Mouse (Mus musculus): ENCODE measurements at regions not wholly inside any gene's neighbourhood (a gene's known extent, or its start where the extent isn't known, plus 50 kb on each side); places are given as distances from the start of the nearest gene placed in this dataset.

DNA sequence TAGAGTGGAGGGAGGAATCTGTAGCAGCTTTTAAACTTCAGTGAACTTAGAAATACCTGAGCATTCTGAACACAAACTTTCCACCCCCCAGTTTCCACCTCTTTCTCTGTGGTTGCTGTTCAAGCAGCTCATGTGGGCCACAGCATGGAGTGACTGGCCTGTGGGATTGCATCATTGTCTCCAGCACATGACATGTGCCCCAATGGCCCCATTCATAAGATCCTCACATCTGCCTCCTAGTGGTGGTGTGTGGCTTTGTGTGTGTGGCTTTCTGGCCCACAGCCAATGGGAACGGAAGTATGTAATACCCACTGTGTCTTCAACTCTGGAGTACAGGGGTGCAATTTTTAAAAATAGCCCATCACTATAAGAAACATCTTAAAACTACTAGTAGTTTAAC, 223.0 kb downstream of the Nkx6-1 start:
- Histone ChIP-seq H3K27me3 (replicated peaks; ENCODE audit: control insufficient read depth, insufficient read depth, low read length) (no peaks in the 10 kb centered on the region), H3K4me2 (replicated peaks; ENCODE audit: low read depth) (no peak overlapping the region), H3K4me1 (replicated peaks; ENCODE audit: control insufficient read depth, insufficient read depth, low read length) (no peaks in the 10 kb centered on the region), H3K27ac (ENCODE audit: low read depth, low read length) (no peak overlapping the region), H3K9ac (ENCODE audit: low read depth, low read length) (no peak overlapping the region), H3K36me3 (ENCODE audit: control insufficient read depth, insufficient read depth) (no peaks in the 10 kb centered on the region), H3K9me3 (ENCODE audit: control insufficient read depth) (no peaks in the 10 kb centered on the region), H3K4me3 (ENCODE audit: low read depth, low read length) (no peak overlapping the region)
- peak; percentile 77 for TF ChIP-seq CTCF (IDR thresholded peaks at IDR 0.05; ENCODE audit: low read depth)
- WGBS, result 72% methylated on average over 1 of the region's 1 CpGs
- peak; percentile 71; the same call in 1 of the 2 replicates for ATAC-seq

DNA sequence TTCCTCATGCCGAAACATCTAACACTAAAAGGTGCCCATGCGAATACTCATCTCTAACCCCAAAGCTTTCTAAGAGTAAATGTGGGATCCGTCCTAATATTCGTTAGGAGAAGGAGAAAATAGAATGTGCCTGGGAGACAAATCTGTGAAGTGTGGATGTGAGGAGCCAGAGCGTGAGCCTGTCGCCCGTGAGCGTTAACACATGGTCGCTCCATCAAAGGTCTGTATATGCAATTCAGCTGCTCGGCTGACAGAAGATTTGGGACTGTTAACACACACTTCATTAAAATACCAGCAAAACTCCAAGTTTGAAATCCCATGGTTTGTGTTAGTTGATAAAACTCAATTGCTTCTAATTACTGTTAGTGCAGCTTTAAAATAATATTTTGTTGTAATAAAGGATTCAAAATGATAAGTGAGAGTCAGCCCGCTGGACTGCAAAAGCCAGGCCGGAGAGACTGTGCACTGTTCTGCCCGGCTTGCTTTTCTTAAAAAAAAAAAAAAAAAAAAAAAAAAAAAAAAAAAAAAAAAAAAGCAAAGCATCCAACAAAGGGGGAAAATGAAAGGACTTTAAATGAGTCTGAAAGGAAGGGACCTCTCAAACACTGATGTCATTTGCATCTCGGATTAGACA, 227.0 kb downstream of the Nkx6-1 start:
- H3K27me3 ChIP-seq (replicated peaks; ENCODE audit: control insufficient read depth, insufficient read depth, low read length), result no peaks in the 10 kb centered on the region
- no peak overlapping the region for H3K4me3 ChIP-seq (ENCODE audit: low read depth, low read length)
- ATAC-seq, result no peak
- WGBS, result 70% methylated on average over 14 of the region's 14 CpGs
- no peaks in the 10 kb centered on the region for H3K36me3 ChIP-seq (ENCODE audit: control insufficient read depth, insufficient read depth)
- H3K27ac ChIP-seq (ENCODE audit: low read depth, low read length), result no peak overlapping the region
- no peaks in the 10 kb centered on the region for H3K4me1 ChIP-seq (replicated peaks; ENCODE audit: control insufficient read depth, insufficient read depth, low read length)
- H3K4me2 ChIP-seq (replicated peaks; ENCODE audit: low read depth), result no peak overlapping the region
- no peaks in the 10 kb centered on the region for H3K9me3 ChIP-seq (ENCODE audit: control insufficient read depth)
- TF ChIP-seq CTCF (IDR thresholded peaks at IDR 0.05; ENCODE audit: low read depth), result no peak
- no peak overlapping the region for H3K9ac ChIP-seq (ENCODE audit: low read depth, low read length)

DNA sequence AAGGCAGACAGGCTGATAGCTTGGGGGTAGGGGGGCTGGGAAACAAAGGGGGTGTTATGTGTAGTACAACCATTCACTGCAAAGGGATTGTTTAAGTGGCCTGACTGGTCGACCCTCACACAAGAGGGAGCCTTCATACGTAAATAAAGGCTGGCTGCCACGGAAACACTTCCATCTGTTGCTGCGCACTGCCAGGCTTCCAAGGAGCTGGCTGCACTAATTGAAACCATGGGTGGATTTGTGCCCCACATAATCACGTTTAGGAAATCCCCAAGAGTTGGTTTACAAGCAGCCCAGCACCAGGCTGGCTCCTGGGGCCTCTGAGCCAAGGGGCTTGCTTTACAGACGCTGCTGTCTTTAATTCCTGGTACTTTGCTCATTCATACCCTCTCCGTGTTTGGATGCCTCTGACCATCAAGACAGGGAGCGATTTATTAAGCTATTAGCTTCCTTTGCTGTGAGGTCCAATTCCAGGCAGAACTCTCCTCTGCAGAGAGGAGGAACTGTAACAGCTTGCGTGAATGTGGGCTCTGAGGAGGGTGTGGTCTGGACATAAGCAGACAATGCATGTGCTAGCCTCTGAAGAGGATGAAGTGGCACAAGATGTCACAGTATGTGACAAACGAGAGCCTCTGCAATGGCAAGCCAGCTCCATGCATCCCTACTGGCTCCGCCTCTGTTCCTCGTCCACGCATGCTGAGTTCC, 238.6 kb downstream of the Nkx6-1 start:
- no peak for TF ChIP-seq CTCF (IDR thresholded peaks at IDR 0.05; ENCODE audit: low read depth)
- H3K9ac ChIP-seq (ENCODE audit: low read depth, low read length), result no peak overlapping the region
- H3K4me1 ChIP-seq (replicated peaks; ENCODE audit: control insufficient read depth, insufficient read depth, low read length), result no peaks in the 10 kb centered on the region
- no peak overlapping the region for H3K4me3 ChIP-seq (ENCODE audit: low read depth, low read length)
- H3K9me3 ChIP-seq (ENCODE audit: control insufficient read depth), result no peaks in the 10 kb centered on the region
- no peak overlapping the region for H3K27ac ChIP-seq (ENCODE audit: low read depth, low read length)
- no peak overlapping the region for H3K4me2 ChIP-seq (replicated peaks; ENCODE audit: low read depth)
- H3K36me3 ChIP-seq (ENCODE audit: control insufficient read depth, insufficient read depth), result no peaks in the 10 kb centered on the region
- WGBS, result 39% methylated on average over 13 of the region's 13 CpGs
- ATAC-seq, result no peak
- 0 out of 2 replicates have a peak, but pooled peaks cover 3% of the 10 kb centered on the region for H3K27me3 ChIP-seq (replicated peaks; ENCODE audit: control insufficient read depth, insufficient read depth, low read length)

DNA sequence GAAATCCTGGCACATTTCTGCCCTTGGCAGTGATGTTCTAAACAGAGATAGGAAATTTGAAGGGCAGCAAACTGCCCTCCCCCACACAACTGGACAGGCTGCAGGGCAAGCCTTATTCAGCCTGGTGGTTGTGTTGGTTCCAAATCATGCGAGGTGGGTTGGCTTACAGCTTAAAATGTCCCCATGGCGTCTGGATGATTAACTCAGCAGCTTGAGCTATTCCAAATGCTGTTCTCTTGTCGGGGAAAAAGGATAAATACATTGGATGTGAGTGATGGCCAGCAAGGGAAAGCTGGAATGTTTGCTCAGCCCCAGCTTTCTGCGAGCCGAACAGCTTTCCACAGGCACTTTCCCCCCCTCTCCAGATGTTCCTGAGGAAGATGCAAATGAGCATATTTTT, 280.5 kb downstream of the Nkx6-1 start:
- ATAC-seq, result no peak
- no peak overlapping the region for H3K4me2 ChIP-seq (replicated peaks; ENCODE audit: low read depth)
- no peak for TF ChIP-seq CTCF (IDR thresholded peaks at IDR 0.05; ENCODE audit: low read depth)

DNA sequence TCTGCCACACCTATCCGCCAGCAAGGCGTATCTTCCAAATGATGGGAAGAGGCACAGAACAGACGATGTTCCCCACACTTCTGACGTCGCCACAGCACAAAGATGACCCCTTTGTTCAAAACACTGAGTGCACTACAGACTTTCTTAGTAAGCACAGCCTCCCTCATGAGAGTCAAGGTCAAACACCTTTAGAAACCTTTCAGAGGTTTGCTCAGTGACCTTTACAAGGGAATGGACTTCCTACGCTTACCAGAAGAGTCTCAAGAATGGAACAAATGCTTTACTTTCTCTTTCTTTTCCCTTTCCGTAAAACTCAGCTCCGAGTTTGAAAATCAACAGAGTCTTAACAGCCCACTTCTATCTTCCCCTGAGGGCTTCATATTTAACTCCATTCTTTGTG, 283.4 kb downstream of the Nkx6-1 start:
- Histone ChIP-seq H3K9ac (ENCODE audit: low read depth, low read length) (no peak overlapping the region), H3K4me3 (ENCODE audit: low read depth, low read length) (no peak overlapping the region), H3K4me1 (replicated peaks; ENCODE audit: control insufficient read depth, insufficient read depth, low read length) (no peaks in the 10 kb centered on the region), H3K4me2 (replicated peaks; ENCODE audit: low read depth) (no peak overlapping the region), H3K36me3 (ENCODE audit: control insufficient read depth, insufficient read depth) (no peaks in the 10 kb centered on the region), H3K27me3 (replicated peaks; ENCODE audit: control insufficient read depth, insufficient read depth, low read length) (no peaks in the 10 kb centered on the region), H3K27ac (ENCODE audit: low read depth, low read length) (no peak overlapping the region), H3K9me3 (ENCODE audit: control insufficient read depth) (no peaks in the 10 kb centered on the region)
- ATAC-seq, result no peak
- WGBS, result 80% methylated on average over 8 of the region's 8 CpGs
- TF ChIP-seq CTCF (IDR thresholded peaks at IDR 0.05; ENCODE audit: low read depth), result no peak

More for the DNA sequence above, 280.5 kb downstream of the Nkx6-1 start:
- Histone ChIP-seq H3K27ac (ENCODE audit: low read depth, low read length) (no peak overlapping the region), H3K9me3 (ENCODE audit: control insufficient read depth) (no peaks in the 10 kb centered on the region), H3K4me1 (replicated peaks; ENCODE audit: control insufficient read depth, insufficient read depth, low read length) (no peaks in the 10 kb centered on the region), H3K27me3 (replicated peaks; ENCODE audit: control insufficient read depth, insufficient read depth, low read length) (no peaks in the 10 kb centered on the region), H3K9ac (ENCODE audit: low read depth, low read length) (no peak overlapping the region), H3K36me3 (ENCODE audit: control insufficient read depth, insufficient read depth) (no peaks in the 10 kb centered on the region), H3K4me3 (ENCODE audit: low read depth, low read length) (no peak overlapping the region)
- WGBS, result 27% methylated on average over 5 of the region's 5 CpGs

DNA sequence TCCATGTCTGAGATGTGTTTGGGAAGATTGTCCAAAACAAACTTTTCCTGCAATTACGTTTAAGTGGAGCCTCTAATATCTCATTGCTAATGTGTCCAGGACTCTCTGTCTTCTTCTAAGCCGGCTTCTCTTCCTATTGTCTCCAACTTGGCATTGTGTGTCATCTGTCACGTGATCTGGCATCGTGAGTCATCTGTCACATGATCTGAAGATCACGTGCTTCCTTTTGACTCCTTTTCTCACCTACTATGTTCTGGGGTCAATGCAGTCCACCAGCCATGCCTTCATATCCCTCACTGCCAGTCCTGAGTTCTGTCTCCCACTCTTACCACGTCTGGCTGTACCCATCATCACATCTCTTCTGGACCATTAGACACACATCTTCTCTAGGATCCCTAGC, 288.1 kb downstream of the Nkx6-1 start:
- no peak for ATAC-seq
- H3K36me3 ChIP-seq (ENCODE audit: control insufficient read depth, insufficient read depth), result no peaks in the 10 kb centered on the region
- H3K4me2 ChIP-seq (replicated peaks; ENCODE audit: low read depth), result no peak overlapping the region
- TF ChIP-seq CTCF (IDR thresholded peaks at IDR 0.05; ENCODE audit: low read depth), result no peak
- no peak overlapping the region for H3K27ac ChIP-seq (ENCODE audit: low read depth, low read length)
- H3K27me3 ChIP-seq (replicated peaks; ENCODE audit: control insufficient read depth, insufficient read depth, low read length), result no peaks in the 10 kb centered on the region
- WGBS, result 85% methylated on average over 6 of the region's 6 CpGs
- no peaks in the 10 kb centered on the region for H3K9me3 ChIP-seq (ENCODE audit: control insufficient read depth)
- H3K9ac ChIP-seq (ENCODE audit: low read depth, low read length), result no peak overlapping the region
- H3K4me3 ChIP-seq (ENCODE audit: low read depth, low read length), result no peak overlapping the region
- H3K4me1 ChIP-seq (replicated peaks; ENCODE audit: control insufficient read depth, insufficient read depth, low read length), result peaks cover 5% of the 10 kb centered on the region; the same call in 1 of the 2 replicates

Data from intestine, postnatal 0 days (tissue).